Mouse (Mus musculus): ENCODE results near the gene Gm10840. TPM values are rescaled to one million over a fixed set of nuclear protein-coding genes. Genes with fewer than 3 reads are reported as not detected.

Gm10840 gene
- total RNA-seq, 1 experiment, result not detected

GRCm38 (mm10) chr11:106178036-106178782 is 17.6 kb downstream of the Gm10840 start:
- H3K9ac ChIP-seq (ENCODE audit: insufficient read depth, low read depth, low read length, poor library complexity, severe bottlenecking), result no peak overlapping the region
- no peaks in the 10 kb centered on the region for H3K4me1 ChIP-seq (ENCODE audit: control insufficient read depth in 2 of 2, insufficient read depth in 2 of 2, low read length in 2 of 2, poor library complexity in 1 of 2)
- no peak overlapping the region for H3K27ac ChIP-seq (ENCODE audit: insufficient read depth, low read depth, low read length, poor library complexity, severe bottlenecking)
- no peaks in the 10 kb centered on the region for H3K9me3 ChIP-seq (ENCODE audit: control insufficient read depth, insufficient read depth, low read depth, low read length)
- H3K4me3 ChIP-seq (ENCODE audit: insufficient read depth in 1 of 2, low read depth in 1 of 2, low read length in 2 of 2, poor library complexity in 1 of 2, severe bottlenecking in 1 of 2), result no peak overlapping the region
- in situ Hi-C loops (cut with MboI; ENCODE audit: low sequenced_read_pairs in 2 of 2, unreplicated experiment in 2 of 2), result no loop called here
- no peak for DNase-seq (ENCODE audit: low read depth, low spot score)
- no peak for TF ChIP-seq MAFK (IDR thresholded peaks at IDR 0.05; ENCODE audit: insufficient read depth, low read depth, low read length)
- no peak for TF ChIP-seq CHD2 (IDR thresholded peaks at IDR 0.05; ENCODE audit: low read depth, low read length)
- no peak for TF ChIP-seq HCFC1 (IDR thresholded peaks at IDR 0.05; ENCODE audit: borderline replicate concordance, insufficient read depth, low read length)
- TF ChIP-seq ZNF384 (IDR thresholded peaks at IDR 0.05; ENCODE audit: low read depth, low read length), result no peak
- no peak for TF ChIP-seq ZC3H11A (IDR thresholded peaks at IDR 0.05; ENCODE audit: borderline replicate concordance, low read depth, low read length)
- H3K36me3 ChIP-seq (ENCODE audit: control insufficient read depth, insufficient read depth, low read length, poor library complexity, severe bottlenecking), result no peaks in the 10 kb centered on the region; the same call in 1 of the 2 replicates

- H3K9me3 ChIP-seq (ENCODE audit: control insufficient read depth, insufficient read depth, low read depth, low read length), result no peaks in the 10 kb centered on the region
- in situ Hi-C loops (cut with MboI; ENCODE audit: low sequenced_read_pairs in 2 of 2, unreplicated experiment in 2 of 2), result no loop called here
- no peaks in the 10 kb centered on the region for H3K4me1 ChIP-seq (ENCODE audit: control insufficient read depth in 2 of 2, insufficient read depth in 2 of 2, low read length in 2 of 2, poor library complexity in 1 of 2)
- DNase-seq (ENCODE audit: low read depth, low spot score), result no peak
- TF ChIP-seq ZNF384 (IDR thresholded peaks at IDR 0.05; ENCODE audit: low read depth, low read length), result no peak
- no peak for TF ChIP-seq MAFK (IDR thresholded peaks at IDR 0.05; ENCODE audit: insufficient read depth, low read depth, low read length)
- no peak for TF ChIP-seq CHD2 (IDR thresholded peaks at IDR 0.05; ENCODE audit: low read depth, low read length)
- no peak for TF ChIP-seq HCFC1 (IDR thresholded peaks at IDR 0.05; ENCODE audit: borderline replicate concordance, insufficient read depth, low read length)
- H3K9ac ChIP-seq (ENCODE audit: insufficient read depth, low read depth, low read length, poor library complexity, severe bottlenecking), result no peak overlapping the region
- no peaks in the 10 kb centered on the region; the same call in 1 of the 2 replicates for H3K36me3 ChIP-seq (ENCODE audit: control insufficient read depth, insufficient read depth, low read length, poor library complexity, severe bottlenecking)
- no peak overlapping the region for H3K4me3 ChIP-seq (ENCODE audit: insufficient read depth in 1 of 2, low read depth in 1 of 2, low read length in 2 of 2, poor library complexity in 1 of 2, severe bottlenecking in 1 of 2)
- no peak overlapping the region; the same call in 1 of the 2 replicates for H3K27ac ChIP-seq (ENCODE audit: insufficient read depth, low read depth, low read length, poor library complexity, severe bottlenecking)
Measured at GRCm38 (mm10) chr11:106179711-106180448, 19.2 kb downstream of the Gm10840 start.

GRCm38 (mm10) chr11:106180449-106180801 is 19.8 kb downstream of the Gm10840 start:
- Histone ChIP-seq H3K4me3 (ENCODE audit: insufficient read depth in 1 of 2, low read depth in 1 of 2, low read length in 2 of 2, poor library complexity in 1 of 2, severe bottlenecking in 1 of 2) (no peak overlapping the region), H3K9me3 (ENCODE audit: control insufficient read depth, insufficient read depth, low read depth, low read length) (no peaks in the 10 kb centered on the region), H3K27ac (ENCODE audit: insufficient read depth, low read depth, low read length, poor library complexity, severe bottlenecking) (no peak overlapping the region), H3K36me3 (ENCODE audit: control insufficient read depth, insufficient read depth, low read length, poor library complexity, severe bottlenecking) (no peaks in the 10 kb centered on the region; the same call in 1 of the 2 replicates), H3K9ac (ENCODE audit: insufficient read depth, low read depth, low read length, poor library complexity, severe bottlenecking) (no peak overlapping the region), H3K4me1 (ENCODE audit: control insufficient read depth in 2 of 2, insufficient read depth in 2 of 2, low read length in 2 of 2, poor library complexity in 1 of 2) (no peaks in the 10 kb centered on the region)
- TF ChIP-seq CHD2 (IDR thresholded peaks at IDR 0.05; ENCODE audit: low read depth, low read length) (no peak), HCFC1 (IDR thresholded peaks at IDR 0.05; ENCODE audit: borderline replicate concordance, insufficient read depth, low read length) (no peak), ZC3H11A (IDR thresholded peaks at IDR 0.05; ENCODE audit: borderline replicate concordance, low read depth, low read length) (no peak), MAFK (IDR thresholded peaks at IDR 0.05; ENCODE audit: insufficient read depth, low read depth, low read length) (no peak), ZNF384 (IDR thresholded peaks at IDR 0.05; ENCODE audit: low read depth, low read length) (no peak)
- in situ Hi-C loops (cut with MboI; ENCODE audit: low sequenced_read_pairs in 2 of 2, unreplicated experiment in 2 of 2), result no loop called here
- no peak for DNase-seq (ENCODE audit: low read depth, low spot score)

- Histone ChIP-seq H3K9ac (ENCODE audit: insufficient read depth, low read depth, low read length, poor library complexity, severe bottlenecking) (no peak overlapping the region), H3K4me3 (ENCODE audit: insufficient read depth in 1 of 2, low read depth in 1 of 2, low read length in 2 of 2, poor library complexity in 1 of 2, severe bottlenecking in 1 of 2) (no peak overlapping the region), H3K36me3 (ENCODE audit: control insufficient read depth, insufficient read depth, low read length, poor library complexity, severe bottlenecking) (peaks cover 2% of the 10 kb centered on the region; the same call in 1 of the 2 replicates), H3K9me3 (ENCODE audit: control insufficient read depth, insufficient read depth, low read depth, low read length) (no peaks in the 10 kb centered on the region), H3K4me1 (ENCODE audit: control insufficient read depth in 2 of 2, insufficient read depth in 2 of 2, low read length in 2 of 2, poor library complexity in 1 of 2) (peaks cover 2 to 4% of the 10 kb centered on the region in 2 experiments; a peak in 2 of 4 replicates), H3K27ac (ENCODE audit: insufficient read depth, low read depth, low read length, poor library complexity, severe bottlenecking) (no peak overlapping the region)
- DNase-seq (ENCODE audit: low read depth, low spot score), result no peak
- TF ChIP-seq ZNF384 (IDR thresholded peaks at IDR 0.05; ENCODE audit: low read depth, low read length) (no peak), ZC3H11A (IDR thresholded peaks at IDR 0.05; ENCODE audit: borderline replicate concordance, low read depth, low read length) (no peak), MAFK (IDR thresholded peaks at IDR 0.05; ENCODE audit: insufficient read depth, low read depth, low read length) (no peak), HCFC1 (IDR thresholded peaks at IDR 0.05; ENCODE audit: borderline replicate concordance, insufficient read depth, low read length) (no peak), CHD2 (IDR thresholded peaks at IDR 0.05; ENCODE audit: low read depth, low read length) (no peak)
- in situ Hi-C loops (cut with MboI; ENCODE audit: low sequenced_read_pairs in 2 of 2, unreplicated experiment in 2 of 2), result no loop called here
Measured at GRCm38 (mm10) chr11:106187326-106187725, 26.7 kb downstream of the Gm10840 start.

Data from ES-E14 (cell line).